In the genomic region with DNA sequence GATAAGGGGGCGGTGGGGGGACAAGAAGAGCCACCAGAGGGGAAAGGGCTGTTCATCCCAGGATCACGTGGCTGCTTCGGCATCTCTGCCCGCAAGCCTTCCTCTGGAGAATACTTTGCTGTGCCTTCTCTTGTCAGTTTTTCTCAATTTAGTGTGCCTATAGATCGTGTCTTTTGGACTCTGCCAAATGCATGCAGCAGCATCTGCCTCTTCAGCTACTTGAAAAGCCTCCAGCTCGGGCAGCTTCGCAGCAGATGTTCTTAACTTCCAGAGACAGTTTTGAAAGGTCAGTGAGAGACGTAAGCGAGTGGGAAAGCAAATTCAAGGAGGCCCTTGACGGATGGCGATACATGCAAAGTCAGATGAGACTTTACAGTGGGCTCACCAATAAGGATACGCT, we compare ENCODE assay signal across 20 mouse cellular contexts.
DNase-seq lines count a peak whose midpoint lies in the region; TF ChIP-seq lines count a peak whose summit lies in the region.
"Had no signal": no experiment of that assay in that cellular context is flagged by ENCODE, and none has a peak within 500 bp of the region (broad histone marks: within the 10 kb centered on the region; RNA-seq: fewer than 3 reads in every experiment).

No protein-coding gene starts in this region.

- TF ChIP-seq CTCF in layer of hippocampus, adult 2 months (conservative IDR thresholded peaks at IDR 0.05) = no peak
- TF ChIP-seq CTCF in brain, embryonic 14.5 days (IDR thresholded peaks at IDR 0.05; ENCODE audit: borderline replicate concordance, extremely low read depth, insufficient read depth, insufficient read length) = no peak
- no peak for TF ChIP-seq CTCF in heart, adult 2 months (IDR thresholded peaks at IDR 0.05)

- 77% methylated on average over 12 of the region's 12 CpGs for WGBS in heart, adult 2 months

- intact Hi-C loops in left cerebral cortex, postnatal 10 days (cut with DNase I) = no loop called here
- intact Hi-C loops in heart, adult 2 months (cut with DNase I) = no loop called here

- H3K4me3 ChIP-seq in layer of hippocampus, adult 2 months = no peak overlapping the region
- H3K4me3 ChIP-seq in heart, adult 2 months = no peak overlapping the region
- H3K4me3 ChIP-seq: embryonic facial prominence, embryonic 12.5 days; heart, embryonic 12.5 days; midbrain, embryonic 12.5 days; neural tube, embryonic 13.5 days had no signal

- H3K4me1 ChIP-seq in heart, adult 2 months (ENCODE audit: control insufficient read depth, insufficient read depth, low read length) = no peaks in the 10 kb centered on the region
- H3K4me1 ChIP-seq: embryonic facial prominence, embryonic 12.5 days; heart, embryonic 12.5 days; midbrain, embryonic 12.5 days had no signal

- H3K9ac ChIP-seq in heart, adult 2 months (ENCODE audit: low read depth, low read length) = no peak overlapping the region
- H3K9ac ChIP-seq: embryonic facial prominence, embryonic 12.5 days; heart, embryonic 12.5 days; hindbrain, embryonic 14.5 days; liver, embryonic 14.5 days; midbrain, embryonic 12.5 days; neural tube, embryonic 13.5 days had no signal

- peak overlapping the region; percentile 51 for H3K27ac ChIP-seq in layer of hippocampus, adult 2 months
- no peak overlapping the region for H3K27ac ChIP-seq in heart, adult 2 months
- H3K27ac ChIP-seq: embryonic facial prominence, embryonic 12.5 days; hindbrain, embryonic 14.5 days; liver, embryonic 14.5 days; midbrain, embryonic 12.5 days; neural tube, embryonic 13.5 days; stomach, postnatal 0 days had no signal

- TF ChIP-seq POLR2A in brain, embryonic 14.5 days (IDR thresholded peaks at IDR 0.05; ENCODE audit: borderline replicate concordance, extremely low read depth, insufficient read depth, insufficient read length, poor library complexity, severe bottlenecking) = no peak
- no peak for TF ChIP-seq POLR2A in heart, adult 2 months (IDR thresholded peaks at IDR 0.05; ENCODE audit: insufficient read depth, low read depth, low read length)

- no peak for TF ChIP-seq EP300 in heart, adult 2 months (IDR thresholded peaks at IDR 0.05; ENCODE audit: insufficient read depth, low read depth, low read length)

- no peaks in the 10 kb centered on the region for H3K27me3 ChIP-seq in heart, adult 2 months (ENCODE audit: control insufficient read depth, insufficient read depth, low read length)
- H3K27me3 ChIP-seq: embryonic facial prominence, embryonic 12.5 days; heart, embryonic 12.5 days; midbrain, embryonic 12.5 days; neural tube, embryonic 13.5 days had no signal

- peak in 1 of 2 experiments; percentile 23 for DNase-seq in layer of hippocampus, adult 2 months (ENCODE audit: low spot score in 2 of 2)
- DNase-seq in layer of hippocampus, postnatal 25 days (ENCODE audit: extremely low spot score in 1 of 2, low spot score in 1 of 2) = no peak
- peak; percentile 84 for DNase-seq in brain, adult 2 months (ENCODE audit: low read depth, low spot score)
- DNase-seq in brain, embryonic 14.5 days (ENCODE audit: low read depth) = peak; percentile 38
- DNase-seq in left cerebral cortex, postnatal 10 days (ENCODE audit: extremely low spot score in 1 of 2, low spot score in 2 of 2) = peak; percentile 31 to 32
- no peak for DNase-seq in heart, adult 2 months
- DNase-seq in ovary, postnatal 14 days (ENCODE audit: low spot score) = no peak
- DNase-seq: cerebellum, adult 9-11 months; gastrocnemius, postnatal 36 days; heart, postnatal 14 days; kidney, adult 8-10 months; kidney, postnatal 14 days; thymus, postnatal 14 days had no signal

- no peaks in the 10 kb centered on the region for H3K79me2 ChIP-seq in heart, adult 2 months (replicated peaks; ENCODE audit: control insufficient read depth, insufficient read depth, low read length)

- no peaks in the 10 kb centered on the region for H3K36me3 ChIP-seq in heart, adult 2 months (ENCODE audit: control insufficient read depth, insufficient read depth, low read length)
- H3K36me3 ChIP-seq: embryonic facial prominence, embryonic 12.5 days; heart, embryonic 12.5 days; midbrain, embryonic 12.5 days; neural tube, embryonic 13.5 days had no signal

Comparison
In these comparisons a context has a peak if more than half of its experiments do, and no peak if none do; other contexts are left out.
1. DNase-seq: peak in brain, adult 2 months (single experiment), brain, embryonic 14.5 days (single experiment) and left cerebral cortex, postnatal 10 days (2 of 2); none in layer of hippocampus, postnatal 25 days (0 of 2), heart, adult 2 months (0 of 2) and ovary, postnatal 14 days (single experiment).